8 mouse cellular contexts compared by ENCODE assay signal in genomic region chr13:41467036-41467435, GRCm38 (mm10). TPM values are rescaled to one million over a fixed set of nuclear protein-coding genes. Genes with fewer than 3 reads are reported as not detected.
A peak's percentile ranks its signal among the peaks of the same experiment; 100 is the strongest.
DNase-seq lines count a peak whose midpoint lies in the region; ATAC-seq and TF ChIP-seq lines count a peak whose summit lies in the region.

No protein-coding gene starts in this region.

- intact Hi-C loops in gastrocnemius, adult 2 months (cut with DNase I), result no loop called here
- intact Hi-C loops in heart, adult 2 months (cut with DNase I), result loop anchor here (2.0 to 5.0 kb wide), 2 partner anchors 105 to 120 kb away; no protein-coding TSS in a partner anchor

- 28% methylated on average over 2 of the region's 2 CpGs for WGBS in heart, adult 2 months
- WGBS in kidney, embryonic 16.5 days, result 46% methylated on average over 2 of the region's 2 CpGs

- TF ChIP-seq EP300 in heart, adult 2 months (IDR thresholded peaks at IDR 0.05; ENCODE audit: insufficient read depth, low read depth, low read length), result peak; percentile 86; the same call in 1 of the 2 replicates

- no peak overlapping the region; the same call in 1 of the 2 replicates for H3K4me3 ChIP-seq in gastrocnemius, adult 2 months
- H3K4me3 ChIP-seq in heart, adult 2 months, result no peak overlapping the region
- no peak overlapping the region for H3K4me3 ChIP-seq in kidney, embryonic 16.5 days (ENCODE audit: low read length)

- H3K79me2 ChIP-seq in heart, adult 2 months (replicated peaks; ENCODE audit: control insufficient read depth, insufficient read depth, low read length), result no peaks in the 10 kb centered on the region

- H3K27ac ChIP-seq in gastrocnemius, adult 2 months, result peak overlapping the region; percentile 84
- peak overlapping the region; percentile 96 for H3K27ac ChIP-seq in heart, adult 2 months
- peak overlapping the region; percentile 94 for H3K27ac ChIP-seq in kidney, embryonic 16.5 days (ENCODE audit: low read length)

- no peak for TF ChIP-seq CTCF in gastrocnemius, adult 2 months (IDR thresholded peaks at IDR 0.05)
- TF ChIP-seq CTCF in heart, adult 2 months (IDR thresholded peaks at IDR 0.05), result no peak

- no peaks in the 10 kb centered on the region for H3K9me3 ChIP-seq in kidney, embryonic 16.5 days (ENCODE audit: low read length)

- peaks cover 18% of the 10 kb centered on the region for H3K4me1 ChIP-seq in heart, adult 2 months (ENCODE audit: control insufficient read depth, insufficient read depth, low read length)
- peaks cover 8% of the 10 kb centered on the region; the same call in 1 of the 2 replicates for H3K4me1 ChIP-seq in kidney, embryonic 16.5 days (ENCODE audit: insufficient read depth, low read length)

- DNase-seq in gastrocnemius, adult 2 months, result peak; percentile 42
- no peak for DNase-seq in gastrocnemius, adult 8-10 months (ENCODE audit: low spot score in 2 of 2)
- DNase-seq in heart, adult 2 months, result peak; percentile 60 to 77
- peak; percentile 71 to 73 for DNase-seq in monocyte, adult 2 months (ENCODE audit: low read depth in 1 of 2, low spot score in 2 of 2)
- no peak for DNase-seq in ovary, adult 18-20 months (ENCODE audit: low spot score)
- DNase-seq in urinary bladder, postnatal 10 days (ENCODE audit: low spot score), result no peak
- no peak for DNase-seq in thymus, postnatal 0 days (ENCODE audit: low spot score)

- no peak overlapping the region for H3K9ac ChIP-seq in heart, adult 2 months (ENCODE audit: low read depth, low read length)
- no peak overlapping the region for H3K9ac ChIP-seq in kidney, embryonic 16.5 days (replicated peaks; ENCODE audit: low read length)

- no peak overlapping the region for H3K4me2 ChIP-seq in kidney, embryonic 16.5 days (replicated peaks; ENCODE audit: low read depth, low read length)

- TF ChIP-seq POLR2A in heart, adult 2 months (IDR thresholded peaks at IDR 0.05; ENCODE audit: insufficient read depth, low read depth, low read length), result no peak

- H3K27me3 ChIP-seq in heart, adult 2 months (ENCODE audit: control insufficient read depth, insufficient read depth, low read length), result no peaks in the 10 kb centered on the region
- H3K27me3 ChIP-seq in kidney, embryonic 16.5 days (ENCODE audit: insufficient read depth, low read length), result no peaks in the 10 kb centered on the region

- peak; percentile 82 for ATAC-seq in kidney, embryonic 16.5 days (ENCODE audit: low FRiP score, low TSS enrichment)

- H3K36me3 ChIP-seq in heart, adult 2 months (ENCODE audit: control insufficient read depth, insufficient read depth, low read length), result peaks cover 27% of the 10 kb centered on the region
- H3K36me3 ChIP-seq in kidney, embryonic 16.5 days (ENCODE audit: insufficient read depth, low read length), result no peaks in the 10 kb centered on the region

RNA-seq across cellular contexts. Expression of gene Nedd9, which starts 20.1 kb away (rescaled TPM):
- 10 to 100 TPM in 1 of 2 experiments, 1 to 10 TPM in 1; 4.2 to 11.2 TPM for total RNA-seq in gastrocnemius, adult 2 months (2021)
- total RNA-seq in gastrocnemius, adult 8-10 months (2022), result 1 to 10 TPM; 2.0 to 7.9 (median 2.4) TPM
- total RNA-seq in heart, adult 2 months (2021), result 10 to 100 TPM; 26.7 to 28.9 TPM
- 15.2 and 24.7 TPM in 2 replicates for polyA plus RNA-seq in heart, adult 2 months (2012; rRNA removed)
- polyA plus RNA-seq in kidney, embryonic 16.5 days (2015; fragmentation: Nextera tagmentation; extraction: Ambion mirVana), result 27.9 and 28.5 TPM in 2 replicates
- 41.2 and 42.1 TPM in 2 replicates for polyA plus RNA-seq in thymus, postnatal 0 days (2015; fragmentation: Nextera tagmentation; extraction: Ambion mirVana)

Comparison
In these comparisons a context has a peak if more than half of its experiments do, and no peak if none do; other contexts are left out.
1. DNase-seq: peak in gastrocnemius, adult 2 months (single experiment), heart, adult 2 months (2 of 2) and monocyte, adult 2 months (2 of 2); none in gastrocnemius, adult 8-10 months (0 of 2), ovary, adult 18-20 months (single experiment), urinary bladder, postnatal 10 days (single experiment) and thymus, postnatal 0 days (single experiment).
2. Peak in every context shown above with its lines, with median percentiles within 50 percentile points of each other: H3K27ac ChIP-seq.